Mouse (Mus musculus) cerebellum, adult 11-12 months (tissue): ENCODE measurements around the gene Actr3.
"Not testable (repeated sequence)": the region's sequence is repeated elsewhere in the genome, so short reads cannot be mapped to it uniquely, and the experiment has no call there.

Experiments
- DNase-seq: peaks from one replicate; pipeline ENCODE4 v3.0.0; 2022

Gene Actr3

DNA sequence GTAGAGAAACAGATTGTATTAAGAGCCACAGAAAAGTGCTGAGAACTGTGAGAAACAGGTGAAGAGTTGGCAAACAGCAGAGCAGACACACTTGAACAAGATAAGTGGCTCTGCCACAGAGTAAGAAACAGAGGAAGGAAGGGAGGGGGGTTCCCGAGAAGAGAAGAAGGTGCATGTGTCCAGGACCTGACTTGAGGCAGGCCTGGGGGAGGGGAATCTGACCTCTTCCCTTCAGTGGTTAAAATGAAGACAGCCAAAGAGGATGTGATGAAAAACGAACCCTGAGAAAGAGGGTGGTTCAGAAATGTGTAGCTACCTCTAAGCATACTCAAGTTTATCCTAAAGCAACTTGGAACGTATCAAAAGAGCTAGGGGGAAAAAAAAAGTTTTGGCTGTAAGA, 2.4 kb upstream of the Actr3 start:
- no peak for DNase-seq

DNA sequence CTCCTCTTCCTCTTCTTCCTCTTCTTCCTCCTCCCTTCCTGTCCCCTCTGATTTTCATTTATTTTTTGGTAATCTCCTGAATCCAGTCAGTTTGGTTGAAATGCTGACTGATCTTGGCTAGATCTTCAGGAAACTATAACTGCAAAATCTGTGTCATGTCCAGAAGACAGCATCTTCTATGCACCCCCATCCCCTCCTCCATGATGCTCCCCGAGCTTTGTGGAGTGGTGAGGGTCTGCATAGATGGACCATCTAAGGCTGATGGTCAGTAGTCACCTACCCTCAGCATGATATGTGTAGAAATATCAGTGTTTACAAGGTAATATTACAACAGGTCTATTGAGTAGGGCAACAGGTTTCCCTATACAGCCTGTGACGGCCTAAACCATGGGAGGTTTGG, 1.6 kb upstream of the Actr3 start:
- DNase-seq: peak; percentile 11

- DNase-seq: no peak
These were observed 534 bp downstream of the Actr3 start for GRCm38 (mm10) chr1:125435018-125435368.

GRCm38 (mm10) chr1:125434485-125435001, 984 bp downstream of the Actr3 start:
- DNase-seq: peak; percentile 57

DNA sequence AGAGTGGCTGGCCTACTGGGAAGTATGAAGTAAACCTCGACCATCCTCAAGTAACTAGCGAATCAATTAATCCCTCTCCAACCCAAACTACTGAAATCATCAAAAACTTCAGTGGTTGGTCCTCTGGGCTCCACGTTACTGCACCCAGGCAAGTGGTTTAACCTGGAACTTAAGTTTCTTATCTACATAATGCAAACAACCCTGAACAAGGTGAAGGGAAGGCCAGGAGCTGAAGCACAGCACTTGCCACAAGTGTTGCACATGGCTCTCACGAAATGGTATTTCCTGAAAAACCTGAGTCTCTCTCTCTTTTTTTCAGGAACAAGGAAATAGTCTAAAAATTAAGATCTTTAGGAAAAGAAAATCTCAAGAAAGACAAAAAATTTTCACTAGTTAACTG, 4.2 kb downstream of the Actr3 start:
- no peak for DNase-seq

DNA sequence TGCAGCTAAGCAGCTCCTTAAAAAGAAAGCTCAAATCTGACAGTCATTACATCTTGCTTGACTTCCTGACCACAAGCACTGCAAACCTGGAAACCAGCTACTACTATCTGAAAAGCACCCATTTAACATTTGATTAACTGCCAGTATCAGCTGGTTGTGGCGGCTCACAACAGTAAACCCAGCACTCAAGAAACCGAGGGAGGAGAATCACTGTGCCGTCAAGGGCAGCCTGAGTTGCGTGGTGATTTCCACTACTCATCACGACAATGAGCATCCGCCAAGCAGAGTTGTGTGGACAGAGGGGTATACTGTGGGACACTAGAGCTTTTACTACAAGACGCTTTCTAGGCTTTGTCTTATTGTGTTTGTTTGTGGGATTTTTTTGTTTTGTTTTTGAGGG, 4.8 kb downstream of the Actr3 start:
- no peak for DNase-seq

DNA sequence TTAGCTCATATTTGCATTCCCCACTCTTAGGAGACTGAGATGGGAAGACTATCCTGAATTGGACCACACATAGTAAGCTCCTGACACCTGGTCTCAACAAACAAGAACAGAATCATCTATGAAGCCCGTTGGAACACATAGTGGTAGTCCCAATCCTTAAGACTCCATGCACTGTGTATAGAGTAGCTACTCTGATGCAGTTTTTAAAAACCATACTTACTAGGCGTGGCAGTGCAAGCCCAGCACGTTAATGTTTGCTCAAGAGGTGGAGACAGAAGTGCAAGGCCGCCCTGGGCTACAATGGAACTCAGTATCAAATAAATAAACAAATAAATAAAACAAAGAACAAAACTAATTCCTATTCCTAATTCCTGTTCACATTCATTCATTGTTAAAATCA, 5.5 kb downstream of the Actr3 start:
- no peak for DNase-seq

DNA sequence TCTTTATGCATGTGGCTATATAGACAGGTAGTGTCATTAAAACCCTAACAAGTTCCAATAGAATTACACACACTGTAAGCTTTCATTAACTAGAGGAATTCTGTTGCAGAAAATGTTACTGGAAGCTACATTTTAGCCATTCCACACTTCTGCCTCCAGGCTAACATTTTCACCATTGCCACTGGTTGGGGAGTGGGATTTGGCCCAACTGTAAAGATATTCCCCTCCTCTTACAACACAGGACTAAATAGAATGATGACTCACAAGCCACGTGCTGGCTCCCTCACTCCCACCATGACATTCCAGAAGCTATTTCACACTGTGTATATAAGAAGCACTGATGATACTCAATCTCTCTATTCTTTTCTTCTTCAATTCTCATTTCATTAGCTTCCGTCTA, 7.2 kb downstream of the Actr3 start:
- DNase-seq: no peak

GRCm38 (mm10) chr1:125426387-125427045, 9.0 kb downstream of the Actr3 start:
- DNase-seq: no peak

DNA sequence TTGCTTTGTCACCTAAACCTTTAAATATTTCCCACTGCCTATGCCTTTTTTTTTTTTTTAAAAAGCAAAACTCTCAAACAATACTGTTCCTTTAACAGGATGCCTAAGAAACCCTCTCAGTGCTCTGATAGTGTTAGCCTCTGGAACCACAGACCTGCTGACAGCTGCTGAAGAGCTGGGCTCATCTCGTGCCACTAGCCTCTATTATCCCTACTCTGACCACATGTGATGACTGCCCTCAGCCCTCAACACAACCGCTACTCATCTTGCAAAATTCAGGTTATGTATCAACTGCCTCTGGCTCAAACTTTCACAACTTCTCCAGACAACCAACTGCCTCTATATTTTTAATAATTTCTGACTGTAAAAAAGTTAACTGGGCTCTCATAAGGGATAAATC, 15.6 kb downstream of the Actr3 start:
- DNase-seq: no peak

- DNase-seq: no peak
These were observed 16.8 kb downstream of the Actr3 start for GRCm38 (mm10) chr1:125418732-125419131.

DNA sequence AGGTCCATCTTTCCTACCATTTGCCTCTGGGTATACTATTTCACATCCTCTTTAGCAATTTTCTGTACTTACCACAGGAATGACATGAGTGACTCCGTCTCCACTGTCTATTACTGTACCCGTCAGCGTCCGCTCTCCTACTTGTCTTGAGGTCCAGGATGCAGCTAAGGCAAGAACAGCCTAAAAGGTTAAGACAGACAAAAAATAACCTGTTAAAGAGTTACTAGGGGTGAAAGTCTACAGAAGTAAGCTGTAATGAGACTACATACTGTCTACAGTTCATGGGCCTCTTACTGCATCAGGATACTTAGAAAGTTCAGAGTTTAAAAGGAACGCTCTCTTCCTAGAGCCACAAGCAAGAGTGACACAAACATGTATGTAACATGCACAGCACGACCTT, 28.3 kb downstream of the Actr3 start:
- DNase-seq: no peak

DNA sequence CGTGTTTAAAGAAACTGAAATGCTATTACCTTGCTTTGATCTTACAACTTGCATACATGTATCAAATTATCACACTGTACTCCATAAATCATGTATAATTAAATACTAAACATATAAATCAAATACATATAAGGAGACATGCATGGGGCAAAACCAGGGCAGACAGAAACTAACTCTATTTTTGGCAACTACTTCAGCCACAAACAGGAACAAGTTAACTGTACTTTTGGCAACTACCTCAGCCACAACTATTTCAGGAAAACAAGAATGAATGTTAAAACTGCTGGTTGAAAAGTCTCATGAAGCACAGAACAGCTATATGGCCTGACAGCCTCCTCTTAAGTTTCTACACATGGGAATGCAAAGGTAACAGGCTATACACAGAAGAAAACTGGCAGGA, 40.1 kb downstream of the Actr3 start:
- DNase-seq: no peak

DNA sequence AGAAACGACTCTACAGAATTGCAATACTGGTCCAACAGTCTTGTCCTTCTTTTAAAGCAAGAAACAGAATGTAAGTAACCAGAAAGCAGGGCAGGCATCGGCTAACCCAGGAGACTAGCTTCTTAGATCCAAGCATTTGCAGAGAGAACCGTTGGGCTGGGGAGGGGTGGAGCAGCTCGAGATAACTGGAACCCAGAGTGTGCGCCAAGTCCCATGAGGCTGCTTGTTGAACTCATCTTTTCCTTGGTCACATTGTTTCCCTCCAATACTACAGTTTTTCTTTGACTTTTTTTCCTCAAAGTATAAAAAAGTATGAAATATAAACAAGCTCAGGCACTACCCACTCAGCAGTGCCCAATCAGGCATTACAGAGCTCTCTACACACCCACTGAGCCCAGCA, 42.2 kb downstream of the Actr3 start:
- DNase-seq: not testable (repeated sequence)

- not testable (repeated sequence) for DNase-seq
These were observed 45.3 kb downstream of the Actr3 start for GRCm38 (mm10) chr1:125390065-125390754.

GRCm38 (mm10) chr1:125389634-125390033, 45.9 kb downstream of the Actr3 start:
- not testable (repeated sequence) for DNase-seq

GRCm38 (mm10) chr1:125388370-125388769, 47.2 kb downstream of the Actr3 start:
- DNase-seq: no peak

DNA sequence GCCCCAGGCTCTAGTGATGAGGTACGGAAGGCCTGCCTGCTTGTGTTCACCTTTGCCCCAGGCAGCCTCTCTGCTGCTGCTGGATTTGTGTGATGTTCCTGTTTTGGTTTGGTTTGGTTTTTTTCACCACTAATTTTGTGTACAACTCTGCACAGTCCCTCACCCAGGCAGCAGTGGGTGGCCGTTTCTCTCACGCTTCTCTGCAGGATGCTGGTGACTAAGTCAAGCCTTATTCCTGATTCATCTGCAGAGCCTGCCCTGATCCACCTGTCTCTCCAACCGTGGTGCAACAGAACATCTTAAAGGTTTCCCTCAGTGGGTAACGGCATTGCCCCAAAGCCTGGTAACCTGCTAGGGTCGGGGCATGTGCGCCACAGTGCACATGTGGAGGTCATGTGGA, 49.3 kb downstream of the Actr3 start:
- no peak for DNase-seq

DNA sequence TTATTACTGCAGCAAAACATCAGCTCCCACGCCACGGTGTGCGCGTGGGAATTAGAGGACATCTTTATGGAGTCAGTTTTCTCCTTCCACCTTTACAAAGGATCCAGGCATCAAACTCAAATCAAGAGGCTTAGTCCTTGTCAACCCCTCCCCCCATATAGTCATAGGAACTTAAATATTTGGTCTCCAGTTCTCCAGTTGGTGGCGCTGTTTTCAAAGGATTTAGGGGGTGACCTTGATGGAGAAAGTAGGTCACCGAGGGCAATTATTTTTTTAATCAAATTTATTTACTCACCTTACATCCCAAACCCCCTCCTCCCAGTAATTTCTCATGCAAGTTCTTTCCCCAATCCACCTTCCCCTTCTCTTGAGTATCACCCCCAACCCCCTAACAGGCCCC, 52.9 kb downstream of the Actr3 start:
- DNase-seq: no peak

DNA sequence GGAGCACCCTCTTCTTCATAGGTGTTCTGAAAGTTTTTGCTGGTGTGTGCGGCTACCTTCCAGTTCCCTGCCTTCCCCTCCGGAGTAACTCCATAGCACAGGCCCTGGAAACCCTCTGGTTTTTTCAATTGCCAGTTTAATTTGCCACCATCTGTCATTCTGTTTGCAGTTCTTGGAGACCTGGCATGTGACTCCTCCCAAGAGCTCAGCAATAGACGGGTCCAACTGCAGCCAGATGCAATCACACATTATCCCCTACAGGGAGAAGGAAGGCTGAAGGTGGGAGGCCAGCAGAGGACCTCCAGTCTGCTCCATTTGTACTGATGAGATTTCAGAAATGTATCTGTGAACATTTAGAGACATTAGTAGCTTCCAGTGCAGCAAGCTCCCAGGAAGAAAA, 56.6 kb downstream of the Actr3 start:
- DNase-seq: peak; percentile 12

GRCm38 (mm10) chr1:125372855-125373254, 62.7 kb downstream of the Actr3 start:
- DNase-seq: no peak

- DNase-seq: peak; percentile 30
These were observed 64.7 kb downstream of the Actr3 start for GRCm38 (mm10) chr1:125370779-125371178.

GRCm38 (mm10) chr1:125365576-125365975, 70.0 kb downstream of the Actr3 start:
- DNase-seq: no peak

GRCm38 (mm10) chr1:125351416-125352037, 84.0 kb downstream of the Actr3 start:
- no peak for DNase-seq
